Mouse (Mus musculus): Measurements from ENCODE around the gene Ankrd50.

DNA sequence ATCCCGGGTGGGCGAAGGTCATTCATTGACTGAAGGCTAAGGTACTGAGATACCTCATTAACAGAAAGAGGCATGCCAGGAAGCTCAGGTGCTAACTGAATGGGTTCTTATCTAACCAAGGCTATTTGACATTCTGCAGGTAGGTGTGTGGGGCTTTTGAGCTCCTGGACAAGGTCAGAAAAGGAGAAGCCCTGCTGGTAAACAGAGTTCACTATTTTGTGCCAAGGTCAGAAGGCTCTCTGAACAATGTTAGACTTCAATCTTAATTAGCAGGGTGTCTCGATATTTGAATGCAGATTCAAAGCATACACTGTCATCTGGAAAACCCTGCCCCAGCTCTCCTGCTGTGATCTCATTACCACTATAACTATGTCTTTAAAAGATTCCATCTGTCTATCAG, 35.3 kb upstream of the Ankrd50 start:
- TF ChIP-seq CTCF (IDR thresholded peaks at IDR 0.05) (no peak), EP300 (IDR thresholded peaks at IDR 0.05; ENCODE audit: insufficient read depth, low read depth, low read length) (no peak)
